In genomic region chr1:166429053-166429452, GRCm38 (mm10) we compare ENCODE assay signal across 1 mouse cellular context.
TF ChIP-seq lines count a peak whose summit lies in the region.

No protein-coding gene starts in this region.

TF ChIP-seq in MEL, 35 proteins besides CTCF, POLR2A, EP300 and RAD21 (continued from another document):
- TF ChIP-seq MEF2A (IDR thresholded peaks at IDR 0.05; ENCODE audit: extremely low read depth, insufficient replicate concordance, low read depth, low read length, poor library complexity, severe bottlenecking) (no peak), RCOR1 (IDR thresholded peaks at IDR 0.05; ENCODE audit: low read depth, low read length) (no peak), ELF1 (IDR thresholded peaks at IDR 0.05; ENCODE audit: low read depth, low read length) (no peak), GATA1 (IDR thresholded peaks at IDR 0.05; ENCODE audit: low read depth, low read length) (no peak), MYC (IDR thresholded peaks at IDR 0.05; ENCODE audit: low read depth, low read length) (peak; percentile 92), MYB (IDR thresholded peaks at IDR 0.05; ENCODE audit: low read depth, low read length) (no peak), E2F4 (IDR thresholded peaks at IDR 0.05; ENCODE audit: borderline replicate concordance, low read depth, low read length) (no peak), ETS1 (IDR thresholded peaks at IDR 0.05; ENCODE audit: low read depth, low read length) (no peak), POLR2AphosphoS2 (IDR thresholded peaks at IDR 0.05; ENCODE audit: low read length) (no peak), TAL1 (IDR thresholded peaks at IDR 0.05; ENCODE audit: low read length) (no peak), SMC3 (IDR thresholded peaks at IDR 0.05; ENCODE audit: low read depth, low read length) (peak; percentile 75), SIN3A (IDR thresholded peaks at IDR 0.05; ENCODE audit: low read length) (no peak; the same call in none of the 2 replicates), GABPA (IDR thresholded peaks at IDR 0.05; ENCODE audit: low read depth, low read length) (no peak), KAT2A (conservative IDR thresholded peaks at IDR 0.05; ENCODE audit: low read depth, low read length) (no peak), ZC3H11A (IDR thresholded peaks at IDR 0.05; ENCODE audit: low read depth, low read length) (peak; percentile 84), NELFE (IDR thresholded peaks at IDR 0.05; ENCODE audit: low read depth, low read length) (no peak), MXI1 (IDR thresholded peaks at IDR 0.05; ENCODE audit: low read depth, low read length) (0 out of 2 replicates have a peak, but pooled peaks have one; percentile 9), MAZ (IDR thresholded peaks at IDR 0.05; ENCODE audit: low read depth, low read length) (no peak), ZKSCAN1 (IDR thresholded peaks at IDR 0.05; ENCODE audit: low read depth, low read length) (no peak)
